Mouse (Mus musculus): ENCODE measurements around the gene Krt26.

Gene Krt26

DNA sequence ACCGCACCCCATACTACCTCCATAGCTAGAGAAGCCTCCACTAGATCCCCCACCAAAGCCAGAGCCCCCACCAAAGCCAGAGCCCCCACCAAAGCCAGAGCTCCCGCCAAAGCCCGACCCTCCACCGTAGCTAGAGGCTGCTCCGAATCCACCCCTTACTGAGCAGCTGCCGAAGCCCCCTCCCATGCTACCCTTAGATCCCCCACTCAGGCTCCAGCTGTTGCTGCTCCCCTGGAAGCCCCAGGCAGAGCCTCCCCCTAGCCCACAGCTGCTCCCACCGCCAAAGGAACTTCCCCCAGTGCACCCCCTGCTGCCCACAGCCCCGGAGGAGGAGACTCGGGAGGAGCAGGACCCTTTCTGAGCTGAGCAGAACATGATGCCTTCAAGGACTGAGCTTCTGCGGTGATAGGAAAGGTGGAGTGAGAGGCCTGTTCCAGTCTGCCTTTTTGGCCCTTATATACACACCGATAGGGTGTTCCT is 52.9 kb downstream of the Krt26 start, which contains the start of gene Krt24:
Gene Krt24, minus strand, starts transcription at position 430 of the 480 bp plus-strand sequence.
- DNase-seq (ENCODE audit: low spot score in 2 of 2): no peak

DNA sequence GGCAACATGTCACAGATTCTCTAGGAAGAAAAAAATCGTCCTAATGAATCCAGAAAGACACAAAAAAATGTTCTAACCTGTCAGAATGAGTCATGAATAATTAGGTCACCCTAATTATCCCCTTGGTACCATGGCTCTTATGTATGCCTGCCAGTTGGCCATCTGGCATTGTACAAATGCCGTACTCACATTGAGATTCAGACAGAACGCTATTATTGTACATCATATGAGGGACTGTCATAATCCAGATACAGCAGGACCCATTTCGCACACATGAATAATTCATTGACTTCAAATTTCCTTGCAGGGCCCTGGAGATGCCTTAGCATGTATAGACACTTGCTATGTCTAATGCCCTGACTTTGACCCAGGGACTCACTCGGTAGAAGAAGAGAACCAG is 53.8 kb downstream of the Krt26 start:
- no peak for DNase-seq (ENCODE audit: low spot score in 2 of 2)

DNA sequence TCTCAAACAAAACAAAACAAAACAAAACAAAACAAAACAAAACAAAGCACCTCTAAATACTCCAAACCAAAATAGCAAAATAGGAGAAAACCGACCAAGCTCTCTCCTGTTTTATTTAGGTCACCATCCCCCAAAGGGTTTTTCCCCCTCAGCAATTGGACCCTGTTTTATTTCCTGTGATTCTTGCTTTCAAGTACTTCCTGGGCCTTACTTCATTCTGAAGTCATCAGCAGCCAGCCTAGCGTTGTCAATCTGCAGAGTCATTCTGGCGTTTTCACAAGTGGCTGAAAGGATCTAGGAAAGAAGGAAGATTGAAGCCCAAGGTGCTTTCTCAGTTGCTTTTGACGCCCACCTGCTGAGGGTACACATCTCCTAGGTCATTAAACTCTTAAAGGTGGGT is 54.4 kb downstream of the Krt26 start:
- no peak for DNase-seq (ENCODE audit: low spot score in 2 of 2)

DNA sequence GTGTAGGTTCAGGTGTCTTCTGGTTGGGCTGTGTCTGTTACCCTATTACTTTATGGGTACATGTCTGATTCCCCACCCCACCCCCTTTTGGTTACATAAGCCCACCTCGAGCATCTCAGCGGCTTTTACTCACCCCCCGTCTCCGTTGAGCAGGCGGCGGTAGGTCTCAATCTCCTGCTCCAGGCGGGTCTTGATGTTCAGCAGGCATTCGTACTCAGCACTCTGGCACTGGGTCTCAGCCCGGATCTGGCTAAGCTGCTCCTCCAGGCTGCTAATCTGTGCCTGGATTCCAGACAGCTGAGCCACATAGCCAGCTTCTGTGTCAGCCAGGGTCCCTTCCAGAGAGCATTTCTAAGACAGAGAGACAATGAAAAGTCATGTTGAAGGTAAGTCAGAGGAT is 56.6 kb downstream of the Krt26 start:
- no peak for DNase-seq (ENCODE audit: low spot score in 2 of 2)

DNA sequence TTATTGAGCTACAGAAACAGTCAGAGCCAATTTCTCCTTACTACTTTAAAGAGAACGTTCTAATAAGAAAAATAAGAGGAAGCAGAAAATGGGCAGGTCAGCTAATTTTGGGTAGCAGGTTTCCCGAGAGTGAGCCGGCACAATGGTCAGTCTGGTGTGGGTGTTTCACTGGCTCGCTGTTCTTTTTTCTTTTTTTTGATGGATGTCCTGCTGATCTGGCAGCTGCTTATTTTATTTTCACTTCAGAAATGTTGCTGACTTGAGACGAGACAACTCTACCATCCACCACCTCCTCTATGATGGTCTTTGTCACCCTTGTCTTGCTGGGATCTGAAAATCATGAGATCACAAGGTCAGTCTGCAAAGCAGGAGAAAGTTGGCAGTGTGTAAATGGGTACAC is 57.8 kb downstream of the Krt26 start:
- no peak for DNase-seq (ENCODE audit: low spot score in 2 of 2)

Measured in urinary bladder, postnatal 4 days (tissue).